Mouse (Mus musculus) layer of hippocampus, postnatal 14 days (tissue): ENCODE results near the gene Mreg. TPM values are rescaled to one million over a fixed set of nuclear protein-coding genes. Genes with fewer than 3 reads are reported as not detected.
A peak's percentile ranks its signal among the peaks of the same experiment; 100 is the strongest.

Experiments used
- DNase-seq, 2 experiments: peaks; one replicate each; pipeline ENCODE4 v3.0.0; 2021 to 2022; ENCODE audit warnings: low spot score in 2 of 2, mixed read lengths in 1 of 2
- total RNA-seq, 2 experiments: library from RNA; stranded (reverse); gene quantifications; 2 replicates each; pipeline ENCODE4 v1.2.3; 2021

Gene Mreg
- total RNA-seq, 2 experiments from 2014 or later, result 3.1 to 4.5 TPM

DNA sequence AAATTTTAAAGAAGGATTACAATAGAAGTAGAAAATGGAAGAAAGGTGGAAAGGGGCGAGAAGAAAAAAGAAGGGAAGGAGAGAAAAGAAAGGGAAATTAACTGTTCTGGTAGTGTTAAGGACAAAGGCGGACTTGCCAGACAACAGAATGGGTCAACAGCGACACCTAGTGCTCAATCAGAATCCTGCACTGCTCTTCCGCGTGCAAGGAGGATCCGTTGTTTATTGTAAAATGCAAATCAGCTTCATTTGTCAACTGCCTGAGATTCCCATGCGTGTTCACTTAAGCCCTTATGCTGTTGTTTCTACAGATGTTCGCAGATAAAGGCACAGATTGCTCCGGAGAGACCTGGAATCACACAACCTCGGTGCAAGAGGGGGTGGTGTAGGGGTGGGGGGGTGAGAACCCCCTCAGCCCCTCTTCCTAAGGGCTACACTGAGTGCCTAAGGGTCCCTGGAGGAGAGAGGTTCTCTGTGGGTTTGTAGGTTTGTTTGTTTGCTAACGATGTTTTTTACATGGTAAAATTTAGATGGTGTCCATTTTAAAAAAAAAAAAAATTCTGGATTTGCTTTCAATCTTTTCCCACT is 70.1 kb downstream of the Mreg start:
- peak; percentile 21 to 64 for DNase-seq

DNA sequence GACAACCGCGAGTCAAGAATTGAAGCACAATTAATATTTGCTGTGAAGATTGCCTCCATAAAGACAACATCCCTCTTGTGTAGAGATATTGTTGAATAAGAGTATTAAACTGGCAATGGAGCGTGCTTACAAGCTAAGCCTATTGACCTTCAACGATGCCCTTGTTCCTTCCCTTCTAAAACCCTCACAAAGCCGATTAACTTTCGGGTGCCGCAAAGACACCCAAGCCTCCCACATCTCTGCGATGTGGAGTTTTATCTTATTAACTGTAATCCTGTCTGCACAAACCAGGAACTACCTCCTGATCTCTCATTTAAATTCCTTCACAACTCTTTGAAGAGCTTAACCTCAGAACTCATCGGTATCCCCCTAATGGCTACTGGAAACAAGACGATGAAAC is 76.0 kb downstream of the Mreg start:
- DNase-seq, result no peak

DNA sequence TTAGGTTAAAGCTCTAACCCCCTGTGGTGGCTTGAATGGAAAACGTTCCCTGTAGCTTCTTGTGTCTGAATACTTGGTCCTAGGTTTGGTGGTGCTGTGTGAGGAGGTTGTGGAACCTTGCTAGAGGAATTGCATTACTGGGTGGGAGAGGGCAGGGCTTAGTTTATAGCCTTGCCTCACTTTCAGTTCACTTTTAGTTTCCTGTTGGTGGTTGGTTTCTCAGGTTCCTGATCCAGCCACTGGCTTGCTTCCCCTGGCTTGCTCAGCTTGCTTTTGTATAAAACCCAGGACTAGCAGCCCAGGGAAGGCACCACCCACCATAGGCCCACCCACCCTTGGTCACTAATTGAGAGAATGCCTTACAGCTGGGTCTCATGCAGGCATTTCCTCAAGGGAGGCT is 77.6 kb downstream of the Mreg start:
- no peak for DNase-seq

DNA sequence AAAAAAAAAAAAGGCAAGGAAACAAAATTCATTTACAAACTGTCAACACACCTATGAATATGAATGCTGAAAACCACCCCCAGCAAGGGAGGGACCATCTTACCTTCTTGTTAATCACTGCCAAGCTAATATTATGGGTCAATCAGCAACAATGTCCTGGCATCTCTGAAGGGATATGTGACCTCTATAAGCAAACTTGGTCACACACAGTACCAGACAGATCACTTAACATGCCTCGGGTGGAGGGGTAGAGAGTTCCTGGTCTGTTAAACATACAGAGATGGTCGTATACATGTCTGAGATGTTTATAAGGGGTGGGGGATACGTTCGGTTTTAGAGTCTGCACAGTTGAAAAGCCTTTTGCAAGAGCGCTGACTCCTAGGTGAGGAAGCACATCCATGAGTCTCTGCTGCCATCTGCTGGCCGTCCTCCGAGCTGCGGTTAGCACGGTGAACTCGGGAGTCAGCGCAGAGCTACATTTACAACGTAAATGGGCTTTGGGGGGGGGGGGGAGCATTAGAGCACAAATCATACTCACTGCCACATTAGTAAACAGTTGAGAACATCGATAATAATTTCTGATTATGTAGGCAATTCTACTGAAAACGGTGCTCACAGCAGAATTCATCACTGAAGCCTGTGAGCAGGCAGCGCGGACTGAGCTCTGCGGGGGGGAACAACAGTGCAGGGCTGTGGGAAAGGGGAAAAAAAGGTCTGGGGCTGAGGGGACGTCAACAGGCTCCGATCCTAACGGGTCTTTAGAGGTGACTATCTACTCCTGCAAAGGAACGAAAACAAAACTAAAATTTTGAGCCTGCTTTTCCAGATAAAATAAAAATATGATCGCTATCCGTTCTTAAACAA is 88.4 kb downstream of the Mreg start:
- peak; percentile 91 for DNase-seq

DNA sequence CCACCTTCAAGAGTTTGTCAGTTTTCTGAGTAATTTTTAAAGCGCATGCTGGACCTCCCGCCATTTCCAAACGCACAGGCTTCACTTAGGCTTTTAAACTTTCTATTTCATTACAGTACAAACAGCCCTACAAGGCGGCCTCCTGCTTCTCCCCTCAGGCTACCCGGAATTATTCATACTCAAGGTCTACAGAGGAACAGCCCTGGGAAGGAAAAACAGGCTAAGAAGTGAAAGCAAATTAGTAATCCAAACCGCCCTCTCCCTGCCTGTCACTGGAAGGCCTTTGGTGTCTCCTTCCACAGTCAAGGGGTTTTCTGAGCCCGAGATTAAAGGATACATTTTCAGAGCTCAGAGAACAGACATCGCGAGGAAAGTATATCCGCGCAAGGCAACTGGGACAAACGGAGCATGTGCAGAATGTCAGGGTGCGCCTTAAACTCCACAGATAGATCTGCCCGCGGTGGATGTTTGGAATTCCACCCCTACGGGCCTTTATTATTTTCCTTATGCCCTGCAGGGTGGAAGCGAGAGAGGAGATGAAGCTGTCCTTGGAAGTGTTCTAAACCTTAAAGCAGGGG is 90.4 kb downstream of the Mreg start:
- DNase-seq, result no peak

DNA sequence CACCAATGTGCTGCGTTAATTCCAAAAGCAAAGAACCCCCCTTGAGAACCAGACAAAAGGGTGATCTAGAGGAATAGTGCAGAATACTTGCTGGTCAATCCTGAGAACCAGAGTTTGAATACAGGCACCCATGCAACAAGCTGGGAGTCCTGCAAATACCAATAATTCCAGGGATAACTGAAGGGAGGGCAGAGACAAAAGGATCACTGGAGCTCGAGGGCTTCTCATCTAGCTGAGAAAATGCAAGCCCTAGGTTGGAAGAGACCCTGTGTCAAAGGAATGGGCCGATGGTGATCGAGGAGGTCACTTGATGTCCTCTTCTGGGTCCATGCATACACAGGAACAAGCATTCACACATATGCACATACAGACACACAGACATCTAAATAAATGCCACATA is 92.1 kb downstream of the Mreg start:
- DNase-seq, result no peak

DNA sequence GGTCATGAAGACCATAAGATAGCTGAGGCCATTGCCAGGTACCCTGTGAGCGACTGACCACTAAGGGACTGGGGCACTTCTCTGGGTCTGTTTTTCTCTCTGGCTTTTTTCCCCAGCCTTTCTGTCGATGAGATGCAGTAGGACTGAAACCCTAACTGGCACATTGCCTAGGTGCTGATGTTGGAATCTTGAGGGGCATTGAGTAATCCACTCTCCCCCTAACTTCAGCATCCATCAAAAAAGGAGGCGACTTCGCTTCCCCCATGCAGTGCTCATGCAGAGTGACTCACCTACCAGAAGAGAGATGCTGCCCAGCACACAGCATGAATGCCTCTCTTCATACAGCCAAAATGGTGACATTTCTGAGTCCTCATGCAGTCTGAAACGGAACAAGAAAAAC is 97.9 kb downstream of the Mreg start:
- DNase-seq, result no peak

Other genes with a start within 250 kb of the Mreg start
- 1 to 10 TPM; 5.9 to 6.1 TPM for gene Pecr, start 72.0 kb upstream of the Mreg start, total RNA-seq
- 10 to 100 TPM; 25.5 to 26.1 TPM for gene Tmem169, start 72.1 kb upstream of the Mreg start, total RNA-seq
- gene Xrcc5, start 95.1 kb upstream of the Mreg start, total RNA-seq, result 10 to 100 TPM; 12.3 to 13.1 TPM